ENCODE assay signal across 22 mouse cellular contexts in the genomic region with DNA sequence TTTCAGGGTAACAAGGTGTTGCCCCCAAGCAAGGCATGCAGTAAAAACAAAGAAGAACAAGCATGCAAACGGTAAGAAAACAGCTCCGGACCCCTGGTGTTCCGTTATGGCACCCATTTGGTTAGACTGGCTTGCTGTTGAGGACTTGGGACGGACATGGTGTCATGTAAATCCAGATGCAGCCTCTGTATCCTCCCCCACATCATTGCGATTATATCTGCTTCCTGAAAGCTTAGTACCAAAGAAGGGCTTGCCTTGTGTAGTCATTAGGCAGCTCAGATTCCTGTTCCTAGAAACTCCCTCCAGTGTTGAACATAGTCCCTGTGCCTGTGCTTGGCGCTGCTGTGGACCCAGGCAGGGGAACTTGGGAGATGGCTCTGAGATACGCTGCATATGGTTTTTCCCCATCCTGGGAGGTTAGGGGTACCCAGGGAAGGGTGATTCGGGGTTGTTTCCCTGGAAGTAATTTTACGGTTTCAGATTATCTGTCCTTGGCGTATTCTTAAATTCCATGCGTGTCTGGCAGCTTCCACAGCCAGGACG.
DNase-seq lines count a peak whose midpoint lies in the region; ATAC-seq and TF ChIP-seq lines count a peak whose summit lies in the region.
"Had no signal": no experiment of that assay in that cellular context is flagged by ENCODE, and none has a peak within 500 bp of the region (broad histone marks: within the 10 kb centered on the region; RNA-seq: fewer than 3 reads in every experiment).

No protein-coding gene starts in this region.

- H3K4me3 ChIP-seq in embryonic facial prominence, embryonic 11.5 days (ENCODE audit: low read depth, low read length), result no peak overlapping the region
- H3K4me3 ChIP-seq in embryonic facial prominence, embryonic 10.5 days, result no peak overlapping the region
- H3K4me3 ChIP-seq in hindbrain, embryonic 15.5 days, result no peak overlapping the region
- no peak overlapping the region for H3K4me3 ChIP-seq in hindbrain, embryonic 14.5 days (replicated peaks; ENCODE audit: low read length)
- no peak overlapping the region for H3K4me3 ChIP-seq in liver, embryonic 12.5 days
- no peak overlapping the region for H3K4me3 ChIP-seq in liver, postnatal 0 days (ENCODE audit: low read depth, low read length)
- H3K4me3 ChIP-seq: forebrain, embryonic 15.5 days; left cerebral cortex, adult 2 months; midbrain, embryonic 13.5 days; neural tube, embryonic 13.5 days had no signal

- TF ChIP-seq CTCF in liver, postnatal 0 days (IDR thresholded peaks at IDR 0.05; ENCODE audit: low read depth), result no peak

- H3K4me1 ChIP-seq in embryonic facial prominence, embryonic 11.5 days (ENCODE audit: control insufficient read depth, insufficient read depth, low read length), result no peaks in the 10 kb centered on the region
- peaks cover 13% of the 10 kb centered on the region for H3K4me1 ChIP-seq in embryonic facial prominence, embryonic 10.5 days
- H3K4me1 ChIP-seq in hindbrain, embryonic 15.5 days (replicated peaks), result no peaks in the 10 kb centered on the region
- H3K4me1 ChIP-seq in hindbrain, embryonic 14.5 days (replicated peaks; ENCODE audit: control insufficient read depth, insufficient read depth, low read length), result no peaks in the 10 kb centered on the region
- H3K4me1 ChIP-seq in liver, embryonic 12.5 days, result peaks cover 20% of the 10 kb centered on the region
- no peaks in the 10 kb centered on the region for H3K4me1 ChIP-seq in liver, postnatal 0 days (ENCODE audit: insufficient read depth)
- H3K4me1 ChIP-seq: forebrain, embryonic 15.5 days had no signal

- ATAC-seq in embryonic facial prominence, embryonic 11.5 days (replicated peaks; ENCODE audit: insufficient number of reproducible peaks, low FRiP score, low TSS enrichment, low read depth), result no peak
- peak; percentile 39; the same call in 1 of the 2 replicates for ATAC-seq in hindbrain, embryonic 15.5 days (ENCODE audit: low FRiP score, low read depth)
- no peak for ATAC-seq in hindbrain, embryonic 14.5 days (ENCODE audit: low FRiP score)
- no peak for ATAC-seq in liver, embryonic 12.5 days
- ATAC-seq in liver, postnatal 0 days, result no peak
- ATAC-seq: forebrain, embryonic 15.5 days; intestine, embryonic 16.5 days had no signal

- peak; percentile 13 for DNase-seq in embryonic facial prominence, embryonic 11.5 days (ENCODE audit: low spot score)
- DNase-seq in embryonic facial prominence, embryonic 10.5 days (ENCODE audit: low spot score), result no peak
- DNase-seq in hindbrain, embryonic 14.5 days (ENCODE audit: low spot score), result no peak
- no peak for DNase-seq in liver, postnatal 0 days
- DNase-seq in adrenal gland, postnatal 25 days, result no peak
- DNase-seq in ovary, adult 18-20 months (ENCODE audit: low spot score), result no peak
- DNase-seq: cerebellum, adult 18-20 months; cerebellum, postnatal 36 days; gastrocnemius, postnatal 14 days; kidney, postnatal 25 days; left cerebral cortex, postnatal 4 days; lung, adult 18-20 months; lung, postnatal 14 days; right cerebral cortex, postnatal 25 days; thymus, postnatal 36 days had no signal

- H3K27ac ChIP-seq in embryonic facial prominence, embryonic 11.5 days (replicated peaks; ENCODE audit: low read depth, low read length), result no peak overlapping the region
- H3K27ac ChIP-seq in embryonic facial prominence, embryonic 10.5 days (replicated peaks), result no peak overlapping the region; the same call in 1 of the 2 replicates
- H3K27ac ChIP-seq in hindbrain, embryonic 15.5 days (replicated peaks), result no peak overlapping the region
- no peak overlapping the region for H3K27ac ChIP-seq in hindbrain, embryonic 14.5 days
- peak overlapping the region; percentile 45 for H3K27ac ChIP-seq in liver, embryonic 12.5 days
- H3K27ac ChIP-seq in liver, postnatal 0 days (ENCODE audit: low read depth), result no peak overlapping the region
- H3K27ac ChIP-seq: forebrain, embryonic 15.5 days; left cerebral cortex, adult 2 months; midbrain, embryonic 13.5 days; neural tube, embryonic 13.5 days had no signal

- H3K27me3 ChIP-seq in embryonic facial prominence, embryonic 11.5 days (ENCODE audit: control insufficient read depth, insufficient read depth, low read length), result no peaks in the 10 kb centered on the region
- no peaks in the 10 kb centered on the region for H3K27me3 ChIP-seq in embryonic facial prominence, embryonic 10.5 days (replicated peaks; ENCODE audit: low read depth, poor library complexity, severe bottlenecking)
- H3K27me3 ChIP-seq in hindbrain, embryonic 15.5 days, result no peaks in the 10 kb centered on the region
- no peaks in the 10 kb centered on the region for H3K27me3 ChIP-seq in hindbrain, embryonic 14.5 days (ENCODE audit: control insufficient read depth, insufficient read depth, low read length)
- no peaks in the 10 kb centered on the region for H3K27me3 ChIP-seq in liver, embryonic 12.5 days (replicated peaks)
- no peaks in the 10 kb centered on the region for H3K27me3 ChIP-seq in liver, postnatal 0 days (ENCODE audit: insufficient read depth, low read length)
- H3K27me3 ChIP-seq: forebrain, embryonic 15.5 days; midbrain, embryonic 13.5 days; neural tube, embryonic 13.5 days had no signal

- H3K36me3 ChIP-seq in embryonic facial prominence, embryonic 11.5 days (replicated peaks; ENCODE audit: control insufficient read depth, insufficient read depth, low read depth, low read length), result peaks cover 5% of the 10 kb centered on the region
- peaks cover 95% of the 10 kb centered on the region for H3K36me3 ChIP-seq in embryonic facial prominence, embryonic 10.5 days (replicated peaks)
- peaks cover 17% of the 10 kb centered on the region for H3K36me3 ChIP-seq in hindbrain, embryonic 15.5 days
- peaks cover 66% of the 10 kb centered on the region for H3K36me3 ChIP-seq in hindbrain, embryonic 14.5 days (replicated peaks; ENCODE audit: control insufficient read depth, insufficient read depth)
- peaks cover 52% of the 10 kb centered on the region for H3K36me3 ChIP-seq in liver, embryonic 12.5 days
- no peaks in the 10 kb centered on the region for H3K36me3 ChIP-seq in liver, postnatal 0 days (replicated peaks; ENCODE audit: insufficient read depth, low read length)

- H3K4me2 ChIP-seq in embryonic facial prominence, embryonic 11.5 days (ENCODE audit: low read depth, low read length), result no peak overlapping the region
- H3K4me2 ChIP-seq in hindbrain, embryonic 15.5 days, result no peak overlapping the region
- H3K4me2 ChIP-seq in hindbrain, embryonic 14.5 days (replicated peaks), result no peak overlapping the region
- no peak overlapping the region for H3K4me2 ChIP-seq in liver, embryonic 12.5 days
- no peak overlapping the region for H3K4me2 ChIP-seq in liver, postnatal 0 days (ENCODE audit: low read depth, low read length)
- H3K4me2 ChIP-seq: forebrain, embryonic 15.5 days; midbrain, embryonic 13.5 days; neural tube, embryonic 13.5 days had no signal

- no peak for TF ChIP-seq EP300 in liver, postnatal 0 days (IDR thresholded peaks at IDR 0.05; ENCODE audit: low read depth)

- no peak overlapping the region for H3K9ac ChIP-seq in embryonic facial prominence, embryonic 11.5 days (replicated peaks; ENCODE audit: low read length)
- no peak overlapping the region for H3K9ac ChIP-seq in hindbrain, embryonic 15.5 days
- H3K9ac ChIP-seq in hindbrain, embryonic 14.5 days, result no peak overlapping the region
- H3K9ac ChIP-seq in liver, embryonic 12.5 days, result no peak overlapping the region
- H3K9ac ChIP-seq in liver, postnatal 0 days (replicated peaks), result no peak overlapping the region
- H3K9ac ChIP-seq: forebrain, embryonic 15.5 days; midbrain, embryonic 13.5 days; neural tube, embryonic 13.5 days had no signal

- no peaks in the 10 kb centered on the region for H3K9me3 ChIP-seq in embryonic facial prominence, embryonic 11.5 days (replicated peaks; ENCODE audit: control insufficient read depth, low read length)
- H3K9me3 ChIP-seq in embryonic facial prominence, embryonic 10.5 days, result no peaks in the 10 kb centered on the region
- H3K9me3 ChIP-seq in hindbrain, embryonic 15.5 days, result no peaks in the 10 kb centered on the region
- H3K9me3 ChIP-seq in hindbrain, embryonic 14.5 days (ENCODE audit: control insufficient read depth, low read length), result no peaks in the 10 kb centered on the region
- no peaks in the 10 kb centered on the region for H3K9me3 ChIP-seq in liver, embryonic 12.5 days (replicated peaks)
- H3K9me3 ChIP-seq in liver, postnatal 0 days (ENCODE audit: low read length), result no peaks in the 10 kb centered on the region
- H3K9me3 ChIP-seq: forebrain, embryonic 15.5 days; midbrain, embryonic 13.5 days; neural tube, embryonic 13.5 days had no signal

- 65% methylated on average over 12 of the region's 12 CpGs for WGBS in embryonic facial prominence, embryonic 11.5 days
- 79% methylated on average over 12 of the region's 12 CpGs for WGBS in embryonic facial prominence, embryonic 10.5 days
- WGBS in hindbrain, embryonic 15.5 days, result 77% methylated on average over 12 of the region's 12 CpGs
- WGBS in hindbrain, embryonic 14.5 days, result 80% methylated on average over 12 of the region's 12 CpGs
- WGBS in liver, embryonic 12.5 days (ENCODE audit: insufficient replicate concordance), result 82% methylated on average over 12 of the region's 12 CpGs
- 83% methylated on average over 12 of the region's 12 CpGs for WGBS in liver, postnatal 0 days (ENCODE audit: insufficient replicate concordance)
